Mouse (Mus musculus) kidney, embryonic 15.5 days (tissue): ENCODE results near the gene Cpd. TPM values are rescaled to one million over a fixed set of nuclear protein-coding genes. Genes with fewer than 3 reads are reported as not detected.
"Not testable (repeated sequence)": the region's sequence is repeated elsewhere in the genome, so short reads cannot be mapped to it uniquely, and the experiment has no call there.

Experiments used
- ATAC-seq: fragments of 200-750 bp; cut with Nextera tagmentation; replicated peaks from 2 replicates; pipeline ENCODE4 v1.8.0; 2017; ENCODE audit warnings: moderate TSS enrichment; ENCODE audit not compliant: low FRiP score
- H3K27ac ChIP-seq: fragments of 300-500 bp; sonication (generic); 2 replicates; pipeline ENCODE4 v1.5.1; 2015; ENCODE audit warnings: mild to moderate bottlenecking, inconsistent platforms
- H3K27me3 ChIP-seq: fragments of 300-500 bp; sonication (generic); 2 replicates; pipeline ENCODE4 v1.6.1; 2015; ENCODE audit warnings: inconsistent platforms
- H3K36me3 ChIP-seq: fragments of 300-500 bp; sonication (generic); 2 replicates; pipeline ENCODE4 v1.6.1; 2015; ENCODE audit warnings: inconsistent platforms
- H3K4me1 ChIP-seq: fragments of 300-500 bp; sonication (generic); 2 replicates; pipeline ENCODE4 v1.6.1; 2015; ENCODE audit warnings: inconsistent platforms
- H3K4me2 ChIP-seq: fragments of 300-500 bp; sonication (generic); 2 replicates; pipeline ENCODE4 v1.6.1; 2015; ENCODE audit warnings: moderate library complexity, mild to moderate bottlenecking, inconsistent platforms
- H3K4me3 ChIP-seq: fragments of 300-500 bp; sonication (generic); replicated peaks from 2 replicates; pipeline ENCODE4 v1.5.1; 2015; ENCODE audit warnings: mild to moderate bottlenecking, inconsistent platforms
- H3K9ac ChIP-seq: fragments of 300-500 bp; sonication (generic); 2 replicates; pipeline ENCODE4 v1.6.1; 2015; ENCODE audit warnings: mild to moderate bottlenecking, inconsistent platforms
- H3K9me3 ChIP-seq: fragments of 300-500 bp; sonication (generic); replicated peaks from 2 replicates; pipeline ENCODE4 v1.6.1; 2016; ENCODE audit warnings: inconsistent platforms
- WGBS: fragments of 180-500 bp; shearing (Covaris S2); methylation state at CpG from one replicate; pipeline ENCODE4 v1.1.7; 2015; ENCODE audit warnings: mixed read lengths; 5-methylcytosine and 5-hydroxymethylcytosine counted together
- polyA plus RNA-seq: library from polyadenylated mRNA; unstranded; fragments of >200 nt; fragmentation: Nextera tagmentation; extraction: Ambion mirVana; gene quantifications from 2 replicates; pipeline ENCODE4 v1.2.1, GENCODE M21; 2015

Cpd gene
- polyA plus RNA-seq, 1 experiment from 2014 or later, result 16.8 TPM

DNA sequence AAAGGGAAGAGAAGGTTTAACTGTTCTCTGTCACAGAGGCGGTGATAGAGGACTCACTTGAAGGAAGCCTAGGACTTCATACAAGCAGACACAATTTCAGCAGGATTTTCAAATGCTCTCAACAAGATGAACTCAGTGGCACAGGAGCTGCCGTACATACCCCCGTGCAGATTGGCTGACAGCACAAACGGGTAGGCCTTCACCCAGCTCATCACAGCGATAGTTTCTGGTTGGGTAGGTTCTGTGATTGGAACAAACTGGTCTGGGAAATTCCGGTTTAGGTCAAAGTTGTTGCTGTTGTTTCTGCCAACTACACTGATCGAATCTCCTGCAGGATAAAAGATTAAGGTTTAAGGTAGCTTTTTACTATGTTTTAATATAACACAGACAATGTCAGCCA is 38.3 kb downstream of the Cpd start:
- Histone ChIP-seq H3K4me2 (no peak overlapping the region), H3K4me3 (no peak overlapping the region), H3K9me3 (no peaks in the 10 kb centered on the region), H3K36me3 (peaks cover 76% of the 10 kb centered on the region), H3K9ac (no peak overlapping the region), H3K27me3 (no peaks in the 10 kb centered on the region), H3K27ac (no peak overlapping the region), H3K4me1 (no peaks in the 10 kb centered on the region)
- 87% methylated on average over 7 of the region's 7 CpGs for WGBS
- ATAC-seq, result no peak

DNA sequence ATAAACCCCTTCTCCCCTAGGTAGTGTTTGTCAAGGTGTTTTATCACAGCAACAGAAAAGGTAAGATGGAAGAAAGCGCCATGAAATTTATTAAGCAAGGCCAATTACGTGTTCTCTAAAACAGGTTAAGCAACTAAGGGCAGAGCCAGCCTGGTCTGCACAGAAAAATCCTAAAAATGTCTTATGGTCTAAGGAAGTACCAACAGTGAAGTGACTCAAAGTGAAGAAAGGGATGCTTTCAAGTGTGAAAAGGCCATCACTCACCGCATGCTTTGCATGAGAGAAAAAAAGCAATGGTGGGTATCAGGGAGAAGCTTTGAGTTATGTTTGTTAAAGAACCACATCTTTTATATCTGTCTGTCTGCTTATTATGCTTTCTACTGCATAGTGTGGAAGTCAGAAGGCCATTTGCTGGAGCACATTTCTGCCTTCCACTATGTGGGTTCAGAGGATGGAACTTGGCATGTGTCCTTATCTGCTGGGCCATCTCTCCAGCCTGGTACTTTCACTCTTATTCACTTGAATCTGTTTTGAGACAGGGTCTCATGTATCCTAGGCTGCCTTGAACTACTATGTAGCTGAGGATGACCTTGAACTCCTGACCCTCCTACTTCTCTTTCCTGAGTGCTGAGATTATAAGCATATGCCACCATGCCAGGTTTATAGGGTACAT is 39.7 kb downstream of the Cpd start:
- Histone ChIP-seq H3K9me3 (no peaks in the 10 kb centered on the region), H3K4me1 (no peaks in the 10 kb centered on the region), H3K4me2 (no peak overlapping the region), H3K27me3 (no peaks in the 10 kb centered on the region), H3K9ac (no peak overlapping the region), H3K36me3 (peaks cover 77% of the 10 kb centered on the region), H3K27ac (no peak overlapping the region), H3K4me3 (no peak overlapping the region)
- ATAC-seq, result no peak
- 90% methylated on average over 3 of the region's 3 CpGs for WGBS

DNA sequence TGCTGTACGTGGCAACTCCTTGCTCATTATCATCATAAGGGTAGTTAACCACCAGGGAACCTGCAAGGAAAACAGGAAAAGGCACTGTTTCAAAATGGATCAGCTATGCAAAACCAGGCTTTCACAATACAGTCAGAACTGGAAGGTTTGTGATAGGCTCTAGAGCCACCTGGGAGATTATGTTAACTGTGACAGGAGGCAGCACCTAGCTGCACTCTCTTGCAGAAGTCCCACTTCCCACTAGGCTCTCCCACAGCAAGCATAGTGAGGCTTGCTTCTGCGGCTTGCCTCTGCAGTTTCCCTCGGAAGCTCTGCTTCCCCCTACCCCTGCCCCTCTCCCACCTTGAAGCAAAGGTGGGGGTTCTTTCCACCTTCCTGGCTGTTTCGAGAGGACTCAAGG is 40.8 kb downstream of the Cpd start:
- H3K9ac ChIP-seq, result no peak overlapping the region
- H3K27ac ChIP-seq, result no peak overlapping the region
- H3K4me3 ChIP-seq, result no peak overlapping the region
- no peaks in the 10 kb centered on the region for H3K27me3 ChIP-seq
- H3K4me1 ChIP-seq, result no peaks in the 10 kb centered on the region
- H3K36me3 ChIP-seq, result peaks cover 82% of the 10 kb centered on the region
- ATAC-seq, result no peak
- WGBS, result 85% methylated on average over 4 of the region's 4 CpGs
- H3K9me3 ChIP-seq, result no peaks in the 10 kb centered on the region
- H3K4me2 ChIP-seq, result no peak overlapping the region

DNA sequence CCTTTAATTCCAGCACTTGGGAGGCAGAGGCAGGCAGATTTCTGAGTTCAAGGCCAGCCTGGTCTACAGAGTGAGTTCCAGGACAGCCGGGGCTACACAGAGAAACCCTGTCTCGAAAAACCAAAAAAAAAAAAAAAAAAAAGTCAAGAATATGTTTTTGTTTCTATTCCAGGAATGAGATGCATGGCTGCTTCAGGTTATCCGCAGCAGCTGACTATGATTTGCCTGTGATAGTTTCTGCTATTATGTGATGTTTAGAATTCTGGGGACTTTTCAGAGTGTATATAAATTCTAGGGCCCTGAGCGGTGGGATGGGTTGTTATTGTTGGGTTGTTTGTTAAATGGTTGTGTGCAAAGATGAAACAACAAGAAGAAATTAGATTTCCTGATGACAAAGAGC is 41.7 kb downstream of the Cpd start:
- not testable (repeated sequence) for H3K9ac ChIP-seq, H3K4me2 ChIP-seq, H3K4me3 ChIP-seq, H3K27me3 ChIP-seq, ATAC-seq, H3K4me1 ChIP-seq, H3K27ac ChIP-seq, H3K9me3 ChIP-seq
- H3K36me3 ChIP-seq, result peaks cover 76% of the 10 kb centered on the region
- 92% methylated on average over 4 of the region's 4 CpGs for WGBS

DNA sequence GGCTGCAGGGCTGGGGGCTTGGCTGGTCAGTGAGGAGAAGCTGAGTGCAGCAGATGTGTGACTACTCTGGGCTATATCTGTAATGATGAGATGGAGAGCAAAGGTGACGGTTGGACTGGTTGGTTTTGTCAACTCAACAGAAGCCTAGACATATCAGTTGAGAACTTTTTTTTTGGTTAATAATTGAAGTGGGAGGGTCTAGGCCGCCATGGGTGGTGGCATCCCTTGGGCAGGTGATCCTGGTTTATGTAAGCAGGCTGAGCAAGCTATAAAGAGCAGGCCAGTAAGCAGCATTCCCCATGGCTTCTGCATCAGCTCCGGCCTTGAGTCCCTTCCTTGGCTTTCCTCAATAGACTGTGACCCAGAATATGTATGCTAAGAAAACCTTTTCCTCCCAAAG is 43.6 kb downstream of the Cpd start:
- H3K4me1 ChIP-seq, result no peaks in the 10 kb centered on the region
- WGBS, result 87% methylated on average over 3 of the region's 3 CpGs
- ATAC-seq, result no peak

DNA sequence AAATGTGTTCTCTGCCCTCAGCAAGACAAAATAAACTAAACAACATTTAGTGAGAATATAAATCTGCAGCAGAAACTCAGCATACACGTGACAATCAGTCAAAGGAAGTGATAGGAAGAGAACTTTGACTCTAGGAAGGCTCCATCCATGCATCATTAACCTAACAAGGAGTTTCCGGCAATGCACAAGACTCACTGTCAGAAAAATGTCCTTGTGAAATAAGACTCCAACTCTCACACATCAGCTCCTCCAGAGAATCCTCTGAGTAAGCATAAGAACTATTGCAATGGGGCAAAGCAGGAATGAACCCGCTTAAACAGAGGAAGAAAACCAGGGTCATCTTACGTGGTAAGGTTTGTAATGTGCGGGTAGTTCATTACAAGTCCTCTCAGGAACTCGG is 49.6 kb downstream of the Cpd start:
- H3K27ac ChIP-seq, result 0 out of 2 replicates have a peak overlapping the region, but pooled peaks have one; percentile 20
- H3K4me3 ChIP-seq, result no peak overlapping the region
- H3K9ac ChIP-seq, result no peak overlapping the region
- H3K9me3 ChIP-seq, result no peaks in the 10 kb centered on the region
- H3K4me1 ChIP-seq, result 0 out of 2 replicates have a peak, but pooled peaks cover 5% of the 10 kb centered on the region
- no peak for ATAC-seq
- H3K4me2 ChIP-seq, result no peak overlapping the region
- H3K27me3 ChIP-seq, result no peaks in the 10 kb centered on the region
- peaks cover 78% of the 10 kb centered on the region for H3K36me3 ChIP-seq
- 58% methylated on average over 6 of the region's 6 CpGs for WGBS

More for the DNA sequence above, 43.6 kb downstream of the Cpd start:
- H3K27ac ChIP-seq, result no peak overlapping the region
- H3K9me3 ChIP-seq, result no peaks in the 10 kb centered on the region
- H3K4me3 ChIP-seq, result no peak overlapping the region
- no peaks in the 10 kb centered on the region for H3K27me3 ChIP-seq
- peaks cover 78% of the 10 kb centered on the region for H3K36me3 ChIP-seq
- H3K4me2 ChIP-seq, result no peak overlapping the region
- H3K9ac ChIP-seq, result no peak overlapping the region

DNA sequence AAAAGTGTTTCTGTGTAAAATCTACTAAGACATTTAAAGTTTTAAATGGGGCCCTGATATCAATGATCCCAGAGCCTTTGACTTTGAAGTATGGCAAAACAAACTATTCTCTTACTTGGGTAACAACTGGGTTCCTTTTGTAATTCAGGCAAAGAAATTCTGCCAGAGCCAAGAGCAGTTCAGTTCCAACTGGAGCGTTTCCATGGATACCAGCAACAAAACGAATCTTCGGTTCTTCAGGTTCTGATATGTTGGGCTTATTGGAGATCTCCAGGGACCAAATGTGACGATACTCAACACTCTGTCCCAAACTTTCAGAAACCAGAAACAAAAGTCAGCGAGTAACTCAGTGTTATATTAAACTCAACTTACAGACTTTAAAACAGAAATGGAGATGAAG is 51.5 kb downstream of the Cpd start:
- Histone ChIP-seq H3K27me3 (no peaks in the 10 kb centered on the region), H3K4me3 (no peak overlapping the region), H3K36me3 (peaks cover 83% of the 10 kb centered on the region), H3K9me3 (no peaks in the 10 kb centered on the region), H3K27ac (no peak overlapping the region), H3K4me1 (0 out of 2 replicates have a peak, but pooled peaks cover 5% of the 10 kb centered on the region), H3K9ac (no peak overlapping the region), H3K4me2 (no peak overlapping the region)
- ATAC-seq, result no peak
- 94% methylated on average over 5 of the region's 5 CpGs for WGBS

DNA sequence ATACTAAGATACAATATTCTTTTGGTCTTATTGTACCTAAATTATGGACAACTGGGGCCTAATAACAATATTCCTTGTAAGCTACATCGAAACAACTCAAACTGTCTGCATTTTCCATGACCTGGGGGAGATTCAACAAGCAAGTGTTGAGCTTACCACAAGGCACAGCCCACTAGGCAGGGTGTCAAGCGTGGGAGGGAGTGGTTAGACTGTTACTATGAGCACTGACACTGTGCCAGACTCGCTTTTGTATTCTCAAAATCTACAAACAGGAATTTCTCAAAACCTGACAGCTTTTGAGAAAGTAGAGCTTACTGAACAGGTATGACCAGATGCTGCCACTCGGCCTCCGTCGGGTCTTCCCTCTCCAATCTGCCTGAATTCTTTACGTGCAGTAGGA is 55.5 kb downstream of the Cpd start:
- H3K27ac ChIP-seq, result no peak overlapping the region
- 83% methylated on average over 7 of the region's 7 CpGs for WGBS
- no peak overlapping the region for H3K4me2 ChIP-seq
- no peaks in the 10 kb centered on the region for H3K9me3 ChIP-seq
- H3K27me3 ChIP-seq, result no peaks in the 10 kb centered on the region
- H3K9ac ChIP-seq, result no peak overlapping the region
- ATAC-seq, result no peak
- no peaks in the 10 kb centered on the region for H3K4me1 ChIP-seq
- H3K4me3 ChIP-seq, result no peak overlapping the region
- H3K36me3 ChIP-seq, result peaks cover 75% of the 10 kb centered on the region

DNA sequence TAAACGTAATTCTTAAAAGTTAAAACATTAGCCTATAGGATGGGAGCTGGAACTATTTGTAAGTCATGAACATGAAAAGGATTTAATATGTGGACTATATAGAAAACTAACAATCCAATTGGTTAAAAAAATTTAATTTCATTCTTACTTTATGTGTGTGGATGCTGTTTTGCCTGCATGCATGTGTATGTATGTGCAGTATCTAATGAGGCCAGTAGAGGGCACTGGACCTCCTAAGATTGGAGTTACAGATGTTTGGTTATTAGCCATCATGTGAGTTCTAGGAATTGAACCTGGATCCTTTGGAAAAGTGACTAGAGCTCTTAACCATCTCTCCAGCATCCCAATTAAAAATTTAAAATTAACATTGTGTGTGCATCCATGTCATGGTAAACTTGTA is 57.6 kb downstream of the Cpd start:
- ATAC-seq, result no peak
- H3K27me3 ChIP-seq, result no peaks in the 10 kb centered on the region
- H3K9me3 ChIP-seq, result no peaks in the 10 kb centered on the region
- no peak overlapping the region for H3K27ac ChIP-seq
- H3K4me3 ChIP-seq, result no peak overlapping the region
- no peak overlapping the region for H3K4me2 ChIP-seq
- H3K36me3 ChIP-seq, result peaks cover 80% of the 10 kb centered on the region
- H3K9ac ChIP-seq, result no peak overlapping the region
- 70% methylated on average over 1 of the region's 1 CpGs for WGBS
- H3K4me1 ChIP-seq, result no peaks in the 10 kb centered on the region

DNA sequence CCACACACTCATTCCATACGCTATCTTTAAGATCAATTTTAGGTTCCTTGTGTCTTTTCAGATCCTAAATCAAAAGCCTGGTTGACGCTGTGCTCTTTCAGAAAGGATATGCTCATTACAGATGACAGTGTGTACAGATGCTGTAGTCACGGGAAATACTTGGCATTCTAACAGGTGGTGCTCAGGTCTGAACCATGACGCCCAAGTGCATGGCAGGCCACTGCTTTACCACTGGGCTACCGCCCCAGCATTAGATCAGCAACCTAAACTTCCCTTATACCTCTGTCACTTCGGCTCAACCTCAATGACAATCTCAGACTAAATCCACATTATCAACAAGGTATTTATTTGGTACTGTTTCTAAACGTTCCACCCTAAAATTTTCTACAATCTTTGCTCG is 71.3 kb downstream of the Cpd start:
- H3K4me1 ChIP-seq, result peaks cover 4% of the 10 kb centered on the region; the same call in 1 of the 2 replicates
- ATAC-seq, result no peak

DNA sequence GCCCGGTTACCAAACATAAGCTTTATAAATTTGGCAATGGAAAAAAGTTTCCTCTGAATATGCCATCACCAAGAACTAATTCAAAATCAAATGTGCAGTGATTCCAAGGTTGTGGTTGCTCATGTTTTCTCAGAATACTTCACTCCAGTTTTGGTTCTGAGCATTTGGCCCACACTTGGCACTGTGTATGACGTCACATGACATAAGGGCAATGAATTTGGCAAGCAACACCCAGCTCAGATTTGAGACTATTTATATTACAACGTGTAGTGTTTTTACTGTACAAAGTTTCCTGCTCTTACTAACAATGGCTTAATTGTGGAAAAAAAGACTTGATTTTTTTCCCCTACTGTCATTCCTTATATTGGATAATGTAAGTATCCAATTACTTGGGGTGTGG is 73.0 kb downstream of the Cpd start:
- 53% methylated on average over 3 of the region's 3 CpGs for WGBS
- Histone ChIP-seq H3K9ac (no peak overlapping the region), H3K9me3 (no peaks in the 10 kb centered on the region), H3K4me1 (peaks cover 4% of the 10 kb centered on the region; the same call in 1 of the 2 replicates), H3K4me2 (no peak overlapping the region), H3K27me3 (no peaks in the 10 kb centered on the region), H3K27ac (no peak overlapping the region), H3K36me3 (peaks cover 6% of the 10 kb centered on the region; the same call in 1 of the 2 replicates), H3K4me3 (no peak overlapping the region)
- no peak for ATAC-seq

More for the DNA sequence above, 71.3 kb downstream of the Cpd start:
- Histone ChIP-seq H3K36me3 (peaks cover 19% of the 10 kb centered on the region), H3K4me2 (no peak overlapping the region), H3K27me3 (no peaks in the 10 kb centered on the region), H3K27ac (no peak overlapping the region), H3K9me3 (no peaks in the 10 kb centered on the region), H3K9ac (no peak overlapping the region), H3K4me3 (no peak overlapping the region)
- WGBS, result 86% methylated on average over 8 of the region's 8 CpGs

DNA sequence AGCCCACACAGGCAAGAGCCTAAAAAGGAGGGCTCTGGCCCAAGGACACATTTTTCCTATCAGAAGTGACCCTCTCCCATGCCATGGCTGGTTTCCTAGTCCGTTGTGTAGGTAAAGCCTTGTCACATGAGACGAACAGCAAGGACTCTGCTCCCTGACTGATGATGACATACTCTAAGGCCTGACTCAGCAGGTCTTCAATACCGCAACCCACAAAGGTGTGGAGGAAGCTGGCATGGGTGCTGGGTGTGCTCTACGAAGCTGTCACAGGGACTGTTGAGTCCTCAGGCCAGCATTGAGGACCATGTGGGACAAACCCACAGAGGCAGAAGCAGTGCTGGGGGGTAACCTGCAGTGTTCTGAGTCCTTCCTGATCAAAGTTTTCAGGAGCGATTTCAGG is 76.3 kb downstream of the Cpd start:
- WGBS, result 90% methylated on average over 5 of the region's 5 CpGs
- ATAC-seq, result no peak

DNA sequence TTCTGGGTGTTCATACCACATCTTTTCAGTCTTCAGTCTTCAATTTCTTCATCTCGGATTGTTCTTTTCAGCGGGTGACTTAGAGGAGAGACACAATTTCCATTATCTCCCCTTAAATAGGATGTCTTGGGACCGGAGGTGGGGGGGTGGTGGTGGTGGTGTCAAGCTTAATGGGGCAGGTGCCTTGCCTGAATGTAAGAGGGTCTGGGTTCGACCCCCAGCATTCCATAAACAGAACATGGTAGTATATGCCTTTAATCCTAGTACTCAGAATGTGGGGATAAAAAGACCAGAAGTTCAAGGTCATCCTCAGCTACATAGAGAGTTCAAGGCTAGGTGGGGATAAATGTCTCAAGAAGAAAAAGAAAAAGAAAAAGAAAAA is 83.1 kb downstream of the Cpd start:
- H3K27me3 ChIP-seq, result no peaks in the 10 kb centered on the region
- no peaks in the 10 kb centered on the region for H3K9me3 ChIP-seq
- H3K9ac ChIP-seq, result no peak overlapping the region; the same call in 1 of the 2 replicates
- H3K4me1 ChIP-seq, result peaks cover 3% of the 10 kb centered on the region; the same call in 1 of the 2 replicates
- peak overlapping the region; percentile 39 for H3K4me2 ChIP-seq
- ATAC-seq, result 0 out of 2 replicates have a peak, but pooled peaks have one; percentile 22
- H3K36me3 ChIP-seq, result peaks cover 20% of the 10 kb centered on the region
- H3K27ac ChIP-seq, result no peak overlapping the region
- H3K4me3 ChIP-seq, result peak overlapping the region; percentile 72
- 19% methylated on average over 4 of the region's 4 CpGs for WGBS

More for the DNA sequence above, 76.3 kb downstream of the Cpd start:
- Histone ChIP-seq H3K4me3 (no peak overlapping the region), H3K27me3 (no peaks in the 10 kb centered on the region), H3K4me1 (peaks cover 4% of the 10 kb centered on the region; the same call in 1 of the 2 replicates), H3K9me3 (no peaks in the 10 kb centered on the region), H3K27ac (no peak overlapping the region), H3K4me2 (no peak overlapping the region), H3K36me3 (no peaks in the 10 kb centered on the region), H3K9ac (no peak overlapping the region)
